Mouse (Mus musculus): ENCODE measurements around the gene Pidd1.

- no peak for TF ChIP-seq POLR2A (IDR thresholded peaks at IDR 0.05; ENCODE audit: borderline replicate concordance, insufficient read depth, low read length)
- TF ChIP-seq CTCF (IDR thresholded peaks at IDR 0.05; ENCODE audit: borderline replicate concordance, insufficient read depth, low read depth, low read length), result no peak
Measured at GRCm38 (mm10) chr7:141411667-141412066, 32.2 kb downstream of the Pidd1 start.
